Mouse (Mus musculus) stomach, embryonic 14.5 days (tissue): ENCODE data around the gene Tmem8b. TPM values are rescaled to one million over a fixed set of nuclear protein-coding genes. Genes with fewer than 3 reads are reported as not detected.

ENCODE experiments used
- ATAC-seq: fragments of 200-750 bp; cut with Nextera tagmentation; 2 replicates; pipeline ENCODE4 v1.8.0; 2017; ENCODE audit warnings: low read depth, moderate TSS enrichment; ENCODE audit not compliant: insufficient number of reproducible peaks, insufficient read depth, low FRiP score
- H3K27ac ChIP-seq: fragments of 300-500 bp; sonication (generic); 2 replicates; pipeline ENCODE4 v1.5.1; 2014; ENCODE audit warnings: mild to moderate bottlenecking, low read length, moderate library complexity, mixed read lengths
- H3K27me3 ChIP-seq: fragments of 300-500 bp; sonication (generic); 2 replicates; pipeline ENCODE4 v1.6.1; 2014; ENCODE audit warnings: low read length, control low read depth, mixed read lengths; ENCODE audit not compliant: control insufficient read depth, insufficient read depth
- H3K36me3 ChIP-seq: fragments of 300-500 bp; sonication (generic); 2 replicates; pipeline ENCODE4 v1.6.1; 2014; ENCODE audit warnings: mild to moderate bottlenecking, control low read depth, low read length, moderate library complexity, mixed read lengths; ENCODE audit not compliant: control insufficient read depth, insufficient read depth
- H3K4me1 ChIP-seq: fragments of 300-500 bp; sonication (generic); 2 replicates; pipeline ENCODE4 v1.6.1; 2014; ENCODE audit warnings: low read length, control low read depth, mixed read lengths; ENCODE audit not compliant: control insufficient read depth, insufficient read depth
- H3K4me2 ChIP-seq: fragments of 300-500 bp; sonication (generic); replicated peaks from 2 replicates; pipeline ENCODE4 v1.6.1; 2014; ENCODE audit warnings: low read depth, low read length, control low read depth
- H3K4me3 ChIP-seq: fragments of 300-500 bp; sonication (generic); 2 replicates; pipeline ENCODE4 v1.5.1; 2014; ENCODE audit warnings: low read depth, low read length, control low read depth
- H3K9ac ChIP-seq: fragments of 300-500 bp; sonication (generic); replicated peaks from 2 replicates; pipeline ENCODE4 v1.6.1; 2014; ENCODE audit warnings: low read depth, mild to moderate bottlenecking, control low read depth, low read length, moderate library complexity, mixed read lengths
- H3K9me3 ChIP-seq: fragments of 300-500 bp; sonication (generic); 2 replicates; pipeline ENCODE4 v1.6.1; 2016; ENCODE audit warnings: low read depth, low read length, control low read depth; ENCODE audit not compliant: control insufficient read depth
- WGBS: fragments of 180-500 bp; shearing (Covaris S2); extraction: QIAGEN DNeasy Blood & Tissue Kit; methylation state at CpG from one replicate; pipeline ENCODE4 v1.1.7; 2014; 5-methylcytosine and 5-hydroxymethylcytosine counted together
- polyA plus RNA-seq: library from polyadenylated mRNA; unstranded; fragments of >200 nt; fragmentation: Nextera tagmentation; extraction: Ambion mirVana; gene quantifications from 2 replicates; pipeline ENCODE4 v1.2.1, GENCODE M21; 2014

Gene Tmem8b
- polyA plus RNA-seq, 1 experiment from 2014 or later = 4.5 TPM

- no peak overlapping the region for H3K4me2 ChIP-seq
- no peak overlapping the region for H3K4me3 ChIP-seq
- 74% methylated on average over 8 of the region's 8 CpGs for WGBS
- no peak overlapping the region for H3K9ac ChIP-seq
- H3K9me3 ChIP-seq = no peaks in the 10 kb centered on the region
- peaks cover 10% of the 10 kb centered on the region; the same call in 1 of the 2 replicates for H3K4me1 ChIP-seq
- ATAC-seq = no peak
- peaks cover 17% of the 10 kb centered on the region for H3K36me3 ChIP-seq
- no peak overlapping the region for H3K27ac ChIP-seq
- no peaks in the 10 kb centered on the region for H3K27me3 ChIP-seq
Measured at GRCm38 (mm10) chr4:43673703-43674102, 4.9 kb downstream of the Tmem8b start.

GRCm38 (mm10) chr4:43674974-43675373 lies 6.2 kb downstream of the Tmem8b start:
- no peak overlapping the region for H3K4me3 ChIP-seq

GRCm38 (mm10) chr4:43675608-43676007 lies 6.8 kb downstream of the Tmem8b start:
- H3K27ac ChIP-seq = no peak overlapping the region
- H3K9ac ChIP-seq = no peak overlapping the region
- no peaks in the 10 kb centered on the region for H3K9me3 ChIP-seq
- ATAC-seq = no peak
- H3K4me3 ChIP-seq = no peak overlapping the region
- H3K4me1 ChIP-seq = 0 out of 2 replicates have a peak, but pooled peaks cover 3% of the 10 kb centered on the region
- peaks cover 17% of the 10 kb centered on the region for H3K36me3 ChIP-seq
- no peak overlapping the region for H3K4me2 ChIP-seq
- H3K27me3 ChIP-seq = no peaks in the 10 kb centered on the region
- 79% methylated on average over 4 of the region's 4 CpGs for WGBS

More at GRCm38 (mm10) chr4:43674974-43675373, 6.2 kb downstream of the Tmem8b start:
- Histone ChIP-seq H3K9me3 (no peaks in the 10 kb centered on the region), H3K36me3 (peaks cover 17% of the 10 kb centered on the region), H3K4me1 (peaks cover 5% of the 10 kb centered on the region; the same call in 1 of the 2 replicates), H3K27ac (no peak overlapping the region), H3K9ac (no peak overlapping the region), H3K27me3 (no peaks in the 10 kb centered on the region), H3K4me2 (no peak overlapping the region)
- WGBS = 69% methylated on average over 5 of the region's 5 CpGs
- no peak for ATAC-seq

GRCm38 (mm10) chr4:43678541-43678940 lies 9.8 kb downstream of the Tmem8b start:
- Histone ChIP-seq H3K9ac (no peak overlapping the region), H3K4me2 (no peak overlapping the region), H3K27ac (no peak overlapping the region), H3K27me3 (no peaks in the 10 kb centered on the region), H3K4me1 (no peaks in the 10 kb centered on the region), H3K9me3 (no peaks in the 10 kb centered on the region), H3K4me3 (no peak overlapping the region), H3K36me3 (peaks cover 29% of the 10 kb centered on the region)
- ATAC-seq = no peak
- WGBS = 88% methylated on average over 6 of the region's 6 CpGs

- peaks cover 27% of the 10 kb centered on the region for H3K36me3 ChIP-seq
- H3K9ac ChIP-seq = no peak overlapping the region
- H3K27me3 ChIP-seq = no peaks in the 10 kb centered on the region
- WGBS = 85% methylated on average over 7 of the region's 7 CpGs
- H3K4me3 ChIP-seq = no peak overlapping the region
- no peaks in the 10 kb centered on the region for H3K4me1 ChIP-seq
- no peaks in the 10 kb centered on the region for H3K9me3 ChIP-seq
- no peak overlapping the region for H3K4me2 ChIP-seq
- H3K27ac ChIP-seq = no peak overlapping the region
- no peak for ATAC-seq
Measured at GRCm38 (mm10) chr4:43679416-43680043, 10.8 kb downstream of the Tmem8b start.

- 96% methylated on average over 17 of the region's 17 CpGs for WGBS
- Histone ChIP-seq H3K27ac (no peak overlapping the region), H3K4me3 (no peak overlapping the region), H3K9ac (no peak overlapping the region), H3K4me2 (no peak overlapping the region), H3K4me1 (no peaks in the 10 kb centered on the region), H3K27me3 (no peaks in the 10 kb centered on the region), H3K36me3 (peaks cover 16% of the 10 kb centered on the region), H3K9me3 (no peaks in the 10 kb centered on the region)
- ATAC-seq = no peak
Measured at GRCm38 (mm10) chr4:43690021-43690420, 21.2 kb downstream of the Tmem8b start.

- H3K4me1 ChIP-seq = no peaks in the 10 kb centered on the region
- H3K27me3 ChIP-seq = no peaks in the 10 kb centered on the region
- no peak overlapping the region for H3K9ac ChIP-seq
- no peak overlapping the region for H3K4me2 ChIP-seq
- H3K4me3 ChIP-seq = no peak overlapping the region
- ATAC-seq = no peak
- H3K27ac ChIP-seq = no peak overlapping the region
- WGBS = 71% methylated on average over 5 of the region's 5 CpGs
- peaks cover 15% of the 10 kb centered on the region for H3K36me3 ChIP-seq
- no peaks in the 10 kb centered on the region for H3K9me3 ChIP-seq
Measured at GRCm38 (mm10) chr4:43691026-43691425, 22.3 kb downstream of the Tmem8b start.

GRCm38 (mm10) chr4:43693806-43694241 lies 25.1 kb downstream of the Tmem8b start:
- Histone ChIP-seq H3K4me2 (no peak overlapping the region), H3K9ac (no peak overlapping the region), H3K4me1 (no peaks in the 10 kb centered on the region), H3K4me3 (no peak overlapping the region), H3K27me3 (no peaks in the 10 kb centered on the region), H3K27ac (no peak overlapping the region), H3K9me3 (no peaks in the 10 kb centered on the region), H3K36me3 (peaks cover 10% of the 10 kb centered on the region)
- WGBS = 66% methylated on average over 5 of the region's 5 CpGs
- ATAC-seq = no peak; the same call in 1 of the 2 replicates
